Mouse (Mus musculus) olfactory bulb, adult 2 months (tissue): ENCODE data around the gene H1foo.

ENCODE experiments used
- CTCF ChIP-seq: fragments of 200-500 bp; IDR thresholded peaks from 2 replicates; pipeline ENCODE4 v1.5.1; 2012; ENCODE audit warnings: low read depth, mild to moderate bottlenecking, low read length, moderate library complexity; ENCODE audit not compliant: insufficient read depth
- POLR2A ChIP-seq: fragments of 200-500 bp; IDR thresholded peaks from 2 replicates; pipeline ENCODE4 v1.6.1; 2012; ENCODE audit warnings: mild to moderate bottlenecking, low read depth, low read length, moderate library complexity; ENCODE audit not compliant: insufficient read depth

GRCm38 (mm10) chr6:115896346-115896745 lies 48.4 kb upstream of the H1foo start:
- TF ChIP-seq CTCF (no peak), POLR2A (no peak)
